Mouse (Mus musculus) spleen, adult 2 months (tissue): ENCODE results near the gene Skint3.

ENCODE experiments used
- CTCF ChIP-seq: fragments of 200-500 bp; IDR thresholded peaks from 2 replicates; pipeline ENCODE4 v1.5.1; 2011; ENCODE audit warnings: mild to moderate bottlenecking, inconsistent platforms; ENCODE audit not compliant: insufficient read depth, insufficient read length, insufficient replicate concordance; ENCODE audit errors: extremely low read depth
- POLR2A ChIP-seq: fragments of 200-500 bp; IDR thresholded peaks from 2 replicates; pipeline ENCODE4 v1.6.1; 2011; ENCODE audit warnings: low read depth, low read length, inconsistent platforms

GRCm38 (mm10) chr4:112243416-112243815 lies 11.4 kb downstream of the Skint3 start:
- TF ChIP-seq POLR2A, result no peak
- no peak for TF ChIP-seq CTCF
